In genomic region chr10:13932147-13932546, GRCm38 (mm10) we compare ENCODE assay signal across 10 mouse cellular contexts.
"Had no signal": no experiment of that assay in that cellular context is flagged by ENCODE, and none has a peak within 500 bp of the region (broad histone marks: within the 10 kb centered on the region; RNA-seq: fewer than 3 reads in every experiment).

No protein-coding gene starts in this region.

- ATAC-seq: liver, postnatal 0 days; lung, postnatal 0 days; midbrain, embryonic 16.5 days had no signal

- DNase-seq: liver, postnatal 0 days; lung, adult 2 months; lung, postnatal 4 days; midbrain, embryonic 14.5 days; right cerebral cortex, postnatal 14 days; thymus, adult 2 months; thymus, postnatal 25 days; thymus, postnatal 4 days had no signal
